Mouse (Mus musculus): ENCODE results near the gene Mthfsl. TPM values are rescaled to one million over a fixed set of nuclear protein-coding genes. Genes with fewer than 3 reads are reported as not detected.
"Not testable (repeated sequence)": the region's sequence is repeated elsewhere in the genome, so short reads cannot be mapped to it uniquely, and the experiment has no call there.

The Mthfsl gene
- polyA plus RNA-seq (2016; fragmentation: Nextera tagmentation; extraction: Ambion mirVana): 24.3 and 25.0 TPM in 2 replicates

- Histone ChIP-seq H3K27ac (peak within 1 kb of the TSS; percentile 83), H3K4me3 (peak within 1 kb of the TSS; percentile 43)
- not testable (repeated sequence) for H3K9me3 ChIP-seq; H3K36me3 ChIP-seq (replicated peaks); DNase-seq (ENCODE audit: extremely low spot score, low spot score); H3K4me1 ChIP-seq; H3K27me3 ChIP-seq (ENCODE audit: poor library complexity, severe bottlenecking)
- WGBS: 36% methylated on average over 11 of the region's 12 CpGs
Observed at GRCm38 (mm10) chr9:88719989-88720537, at the start of gene Mthfsl. Mthfsl (minus strand) TSS chr9:88720296.

GRCm38 (mm10) chr9:88769470-88769869 lies 49.4 kb upstream of the Mthfsl start:
- not testable (repeated sequence) for H3K4me1 ChIP-seq, H3K4me3 ChIP-seq
- 83% methylated on average over 5 of the region's 5 CpGs for WGBS

GRCm38 (mm10) chr9:88746687-88747086 lies 26.6 kb upstream of the Mthfsl start:
- H3K4me1 ChIP-seq; DNase-seq (ENCODE audit: extremely low spot score, low spot score); H3K27me3 ChIP-seq (ENCODE audit: poor library complexity, severe bottlenecking); H3K9me3 ChIP-seq; H3K36me3 ChIP-seq (replicated peaks); H3K4me3 ChIP-seq; H3K27ac ChIP-seq: not testable (repeated sequence)
- WGBS: 38% methylated on average over 1 of the region's 2 CpGs

More at GRCm38 (mm10) chr9:88769470-88769869, 49.4 kb upstream of the Mthfsl start:
- not testable (repeated sequence) for H3K27ac ChIP-seq; H3K9me3 ChIP-seq; H3K36me3 ChIP-seq (replicated peaks); H3K27me3 ChIP-seq (ENCODE audit: poor library complexity, severe bottlenecking); DNase-seq (ENCODE audit: extremely low spot score, low spot score)

- H3K36me3 ChIP-seq (replicated peaks); H3K9me3 ChIP-seq; H3K4me1 ChIP-seq; H3K27me3 ChIP-seq (ENCODE audit: poor library complexity, severe bottlenecking); H3K4me3 ChIP-seq; H3K27ac ChIP-seq; DNase-seq (ENCODE audit: extremely low spot score, low spot score): not testable (repeated sequence)
- 73% methylated on average over 1 of the region's 2 CpGs for whole genome bisulfite sequencing
Observed at GRCm38 (mm10) chr9:88746046-88746445, 25.9 kb upstream of the Mthfsl start.

- not testable (repeated sequence) for H3K27ac ChIP-seq; DNase-seq (ENCODE audit: extremely low spot score, low spot score); H3K9me3 ChIP-seq; H3K4me3 ChIP-seq; H3K4me1 ChIP-seq; H3K27me3 ChIP-seq (ENCODE audit: poor library complexity, severe bottlenecking); H3K36me3 ChIP-seq (replicated peaks)
Observed at GRCm38 (mm10) chr9:88735289-88735688, 15.2 kb upstream of the Mthfsl start.

- not testable (repeated sequence) for H3K9me3 ChIP-seq; H3K4me1 ChIP-seq; H3K4me3 ChIP-seq; H3K36me3 ChIP-seq (replicated peaks); DNase-seq (ENCODE audit: extremely low spot score, low spot score); H3K27ac ChIP-seq; H3K27me3 ChIP-seq (ENCODE audit: poor library complexity, severe bottlenecking)
- WGBS: 81% methylated on average over 1 of the region's 1 CpGs
Observed at GRCm38 (mm10) chr9:88733182-88733581, 13.1 kb upstream of the Mthfsl start.

GRCm38 (mm10) chr9:88732334-88732733 lies 12.2 kb upstream of the Mthfsl start:
- H3K9me3 ChIP-seq; H3K27ac ChIP-seq; H3K4me3 ChIP-seq; H3K4me1 ChIP-seq; DNase-seq (ENCODE audit: extremely low spot score, low spot score); H3K27me3 ChIP-seq (ENCODE audit: poor library complexity, severe bottlenecking); H3K36me3 ChIP-seq (replicated peaks): not testable (repeated sequence)
- 60% methylated on average over 2 of the region's 3 CpGs for WGBS

GRCm38 (mm10) chr9:88731728-88732127 lies 11.6 kb upstream of the Mthfsl start, which contains the start of gene Bcl2a1d:
Bcl2a1d (minus strand) TSS chr9:88731914.
- H3K9me3 ChIP-seq; H3K36me3 ChIP-seq (replicated peaks); H3K4me3 ChIP-seq; H3K4me1 ChIP-seq; H3K27ac ChIP-seq; H3K27me3 ChIP-seq (ENCODE audit: poor library complexity, severe bottlenecking); DNase-seq (ENCODE audit: extremely low spot score, low spot score): not testable (repeated sequence)
- 98% methylated on average over 5 of the region's 5 CpGs for WGBS

- H3K36me3 ChIP-seq (replicated peaks); H3K4me1 ChIP-seq; H3K9me3 ChIP-seq; H3K27me3 ChIP-seq (ENCODE audit: poor library complexity, severe bottlenecking); H3K27ac ChIP-seq; H3K4me3 ChIP-seq; DNase-seq (ENCODE audit: extremely low spot score, low spot score): not testable (repeated sequence)
Observed at GRCm38 (mm10) chr9:88728311-88728710, 8.2 kb upstream of the Mthfsl start.

GRCm38 (mm10) chr9:88721628-88722027 lies 1.5 kb upstream of the Mthfsl start:
- H3K4me1 ChIP-seq; H3K36me3 ChIP-seq (replicated peaks); H3K27ac ChIP-seq; H3K4me3 ChIP-seq; H3K27me3 ChIP-seq (ENCODE audit: poor library complexity, severe bottlenecking); DNase-seq (ENCODE audit: extremely low spot score, low spot score); H3K9me3 ChIP-seq: not testable (repeated sequence)

GRCm38 (mm10) chr9:88719073-88719921 lies 799 bp downstream of the Mthfsl start:
- not testable (repeated sequence) for H3K9me3 ChIP-seq; H3K27me3 ChIP-seq (ENCODE audit: poor library complexity, severe bottlenecking); DNase-seq (ENCODE audit: extremely low spot score, low spot score); H3K4me1 ChIP-seq; H3K36me3 ChIP-seq (replicated peaks)
- Histone ChIP-seq H3K4me3 (peak overlapping the region; percentile 43), H3K27ac (peak overlapping the region; percentile 83)
- 21% methylated on average over 23 of the region's 46 CpGs for WGBS

- not testable (repeated sequence) for H3K27me3 ChIP-seq (ENCODE audit: poor library complexity, severe bottlenecking); H3K27ac ChIP-seq; H3K36me3 ChIP-seq (replicated peaks); H3K4me1 ChIP-seq; DNase-seq (ENCODE audit: extremely low spot score, low spot score); H3K9me3 ChIP-seq
- peak overlapping the region; percentile 43; the same call in 1 of the 2 replicates for H3K4me3 ChIP-seq
- 88% methylated on average over 5 of the region's 5 CpGs for WGBS
Observed at GRCm38 (mm10) chr9:88718593-88718992, 1.5 kb downstream of the Mthfsl start.

GRCm38 (mm10) chr9:88718140-88718539 lies 2.0 kb downstream of the Mthfsl start:
- WGBS: 33% methylated on average over 2 of the region's 2 CpGs
- not testable (repeated sequence) for H3K4me1 ChIP-seq

More at GRCm38 (mm10) chr9:88718140-88718539, 2.0 kb downstream of the Mthfsl start:
- DNase-seq (ENCODE audit: extremely low spot score, low spot score); H3K27me3 ChIP-seq (ENCODE audit: poor library complexity, severe bottlenecking); H3K4me3 ChIP-seq; H3K9me3 ChIP-seq; H3K36me3 ChIP-seq (replicated peaks); H3K27ac ChIP-seq: not testable (repeated sequence)
